Mouse (Mus musculus) heart, embryonic 10.5 days (tissue): ENCODE measurements around the gene Rpl28. TPM values are rescaled to one million over a fixed set of nuclear protein-coding genes. Genes with fewer than 3 reads are reported as not detected.

ENCODE experiments used
- DNase-seq: peaks from one replicate; pipeline ENCODE4 v3.0.0-alpha.2; 2017; ENCODE audit warnings: low spot score
- H3K27ac ChIP-seq: fragments of 300-500 bp; sonication (generic); 2 replicates; pipeline ENCODE4 v1.5.1; 2016; ENCODE audit warnings: mild to moderate bottlenecking
- H3K27me3 ChIP-seq: fragments of 300-500 bp; sonication (generic); 2 replicates; pipeline ENCODE4 v1.6.1; 2016; ENCODE audit warnings: mild to moderate bottlenecking; ENCODE audit not compliant: poor library complexity, insufficient read depth, severe bottlenecking
- H3K36me3 ChIP-seq: fragments of 300-500 bp; sonication (generic); 2 replicates; pipeline ENCODE4 v1.6.1; 2016; ENCODE audit warnings: mild to moderate bottlenecking, moderate library complexity
- H3K4me1 ChIP-seq: fragments of 300-500 bp; sonication (generic); 2 replicates; pipeline ENCODE4 v1.6.1; 2016; ENCODE audit warnings: mild to moderate bottlenecking
- H3K4me3 ChIP-seq: fragments of 300-500 bp; sonication (generic); 2 replicates; pipeline ENCODE4 v1.5.1; 2016; ENCODE audit warnings: mild to moderate bottlenecking, moderate library complexity
- H3K9me3 ChIP-seq: fragments of 300-500 bp; sonication (generic); 2 replicates; pipeline ENCODE4 v1.6.1; 2016; ENCODE audit warnings: mild to moderate bottlenecking, moderate library complexity
- WGBS: fragments of 180-500 bp; shearing (Covaris S2); methylation state at CpG from one replicate; pipeline ENCODE4 v1.1.7; 2016; 5-methylcytosine and 5-hydroxymethylcytosine counted together
- polyA plus RNA-seq: library from polyadenylated mRNA; unstranded; fragments of >200 nt; fragmentation: Nextera tagmentation; extraction: Ambion mirVana; gene quantifications from 2 replicates; pipeline ENCODE4 v1.2.1, GENCODE M21; 2016

Gene Rpl28
- polyA plus RNA-seq, 1 experiment from 2014 or later, result 329 TPM

DNA sequence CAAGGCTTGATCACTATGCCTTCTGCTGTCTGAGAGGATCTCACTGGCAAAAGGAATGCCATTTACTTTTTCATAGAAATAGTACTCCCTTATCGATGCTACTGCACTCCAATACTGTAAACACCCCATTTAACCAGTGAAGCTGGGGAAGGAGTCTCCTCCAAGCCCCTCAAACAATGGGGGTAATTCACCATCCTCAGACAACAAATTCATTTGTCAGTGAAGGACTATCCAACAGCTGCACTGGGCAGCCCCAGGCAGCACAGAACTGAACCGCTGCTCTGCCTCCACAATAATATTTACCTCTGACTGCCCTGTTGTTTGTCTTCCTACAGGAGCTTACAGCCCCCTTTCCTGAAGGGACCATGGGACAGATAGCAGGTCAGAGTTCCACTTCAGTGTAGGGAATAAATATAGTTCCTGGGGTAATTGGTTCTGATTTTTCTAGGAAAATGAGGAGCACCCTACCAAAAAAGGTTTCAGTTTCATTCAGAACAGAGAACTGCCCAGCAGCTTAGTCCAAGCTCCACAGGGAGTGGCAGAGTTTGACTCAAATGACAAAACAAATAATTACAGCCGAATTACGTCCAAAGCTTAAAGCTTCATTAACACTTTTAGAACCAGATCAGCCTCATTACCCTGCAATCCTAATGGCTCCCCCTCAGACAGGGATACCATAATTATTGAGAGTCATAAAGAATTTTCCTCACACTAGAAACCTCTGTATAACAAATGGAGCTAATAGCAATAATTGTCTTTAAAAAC, 27.5 kb upstream of the Rpl28 start:
- 31% methylated on average over 4 of the region's 4 CpGs for WGBS
- no peak overlapping the region for H3K4me3 ChIP-seq
- H3K36me3 ChIP-seq, result no peaks in the 10 kb centered on the region
- H3K27me3 ChIP-seq, result peaks cover 2% of the 10 kb centered on the region; the same call in 1 of the 2 replicates
- H3K4me1 ChIP-seq, result 0 out of 2 replicates have a peak, but pooled peaks cover 3% of the 10 kb centered on the region
- H3K27ac ChIP-seq, result no peak overlapping the region
- no peak for DNase-seq
- H3K9me3 ChIP-seq, result no peaks in the 10 kb centered on the region

DNA sequence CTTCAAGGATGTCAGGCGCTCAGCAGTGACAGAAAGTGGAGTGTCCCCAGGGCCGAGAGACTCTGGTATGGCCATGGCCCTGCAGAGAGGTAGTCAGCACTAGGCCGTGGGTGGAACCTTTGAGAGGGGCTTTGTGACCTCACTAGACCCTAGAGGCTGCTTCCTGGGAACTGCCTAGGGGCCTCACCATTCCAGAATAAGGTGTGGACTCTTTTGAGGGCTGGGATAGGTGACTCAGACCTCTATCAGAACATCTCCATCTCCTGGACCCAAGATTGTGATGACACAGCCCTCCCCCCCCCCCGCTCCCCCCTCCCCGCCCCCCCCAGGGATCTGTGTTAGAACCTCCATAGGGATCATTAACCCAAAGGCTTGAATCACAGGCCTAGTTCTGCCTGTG, 21.5 kb upstream of the Rpl28 start, which contains the start of gene Fam71e2:
TSS of gene Fam71e2 (minus strand) at position 101 of the 400 bp plus-strand sequence.
- WGBS, result 65% methylated on average over 3 of the region's 5 CpGs
- H3K4me1 ChIP-seq, result no peaks in the 10 kb centered on the region
- no peaks in the 10 kb centered on the region for H3K9me3 ChIP-seq
- peaks cover 36% of the 10 kb centered on the region for H3K27me3 ChIP-seq
- no peaks in the 10 kb centered on the region for H3K36me3 ChIP-seq
- H3K27ac ChIP-seq, result no peak within 1 kb of the TSS
- DNase-seq, result no peak
- no peak within 1 kb of the TSS for H3K4me3 ChIP-seq

DNA sequence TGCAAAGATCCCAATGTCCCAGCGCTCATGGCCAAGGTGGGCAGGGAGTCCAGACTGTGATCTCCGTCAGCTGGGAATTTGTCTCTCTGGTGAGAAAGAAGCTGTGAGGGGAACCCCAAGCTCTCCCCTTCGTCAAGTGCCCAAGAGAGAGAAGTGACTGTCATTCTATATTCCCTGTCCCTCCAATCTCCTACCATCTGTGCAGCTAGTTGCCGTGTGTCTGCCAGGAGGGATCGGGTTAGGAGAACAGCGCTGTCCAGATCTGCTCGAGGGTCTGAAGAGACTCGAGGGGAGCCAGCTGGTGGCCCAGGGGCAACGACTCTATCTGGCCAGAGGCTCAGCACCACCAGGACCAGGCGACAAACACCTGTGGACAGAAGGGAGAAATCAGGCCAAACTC, 16.5 kb upstream of the Rpl28 start:
- WGBS, result 49% methylated on average over 10 of the region's 10 CpGs
- Histone ChIP-seq H3K4me3 (no peak overlapping the region), H3K27ac (no peak overlapping the region), H3K4me1 (peaks cover 31% of the 10 kb centered on the region), H3K36me3 (no peaks in the 10 kb centered on the region), H3K9me3 (no peaks in the 10 kb centered on the region; the same call in 1 of the 2 replicates), H3K27me3 (peaks cover 80% of the 10 kb centered on the region)
- DNase-seq, result no peak

DNA sequence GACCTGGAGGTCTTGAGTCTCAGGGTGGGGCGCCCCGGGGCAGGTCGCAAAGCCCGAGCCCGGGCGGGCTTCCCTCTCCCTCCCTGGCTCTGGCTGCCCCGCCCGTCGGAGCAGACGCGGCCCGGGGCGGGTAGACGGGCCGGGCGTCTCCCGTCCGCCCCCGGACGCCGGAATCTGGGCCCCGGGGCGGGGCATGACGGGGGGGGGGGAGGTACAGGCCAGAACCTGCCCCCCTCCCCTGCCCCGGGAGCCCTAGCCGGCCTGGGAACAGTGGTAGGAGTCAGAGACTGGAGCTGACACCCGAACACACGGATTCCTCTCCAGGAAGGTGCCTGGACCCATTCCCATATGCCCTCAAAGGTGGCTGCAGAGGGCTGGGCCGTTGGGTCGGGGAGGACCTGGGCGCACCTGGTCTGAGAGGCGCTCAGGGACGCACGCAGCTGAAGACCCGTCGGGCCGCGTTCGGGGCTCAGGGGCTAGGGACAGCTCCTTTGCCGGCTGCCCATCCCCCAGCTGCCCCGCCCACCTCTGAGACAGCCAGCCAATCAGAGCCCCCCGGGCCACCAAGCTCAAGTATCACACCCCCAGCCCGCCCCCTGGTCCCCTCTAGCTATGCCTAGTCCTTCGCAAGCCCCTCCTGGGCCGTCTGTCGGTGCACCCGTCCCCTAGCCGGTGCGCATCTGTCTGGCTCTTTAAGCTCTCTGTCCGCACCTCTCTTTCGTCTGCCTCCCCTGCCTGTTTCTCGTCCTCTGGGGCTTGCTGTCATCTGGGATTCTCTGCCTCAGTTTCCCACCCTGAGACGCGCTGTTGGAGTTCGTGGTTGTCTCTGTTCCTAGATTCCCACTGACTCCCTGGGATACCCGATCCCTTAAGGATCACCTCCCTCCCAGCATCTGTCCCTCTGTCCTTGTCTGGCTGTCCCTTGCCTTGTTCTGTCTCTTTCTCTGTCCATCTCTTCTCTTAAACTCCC, 15.5 kb upstream of the Rpl28 start:
- Histone ChIP-seq H3K36me3 (no peaks in the 10 kb centered on the region), H3K9me3 (no peaks in the 10 kb centered on the region; the same call in 1 of the 2 replicates), H3K27me3 (peaks cover 86% of the 10 kb centered on the region), H3K4me1 (peaks cover 37% of the 10 kb centered on the region), H3K4me3 (peak overlapping the region; percentile 52), H3K27ac (peak overlapping the region; percentile 56; the same call in 1 of the 2 replicates)
- peak; percentile 85 for DNase-seq
- under 1% methylated on average over 30 of the region's 56 CpGs for WGBS

DNA sequence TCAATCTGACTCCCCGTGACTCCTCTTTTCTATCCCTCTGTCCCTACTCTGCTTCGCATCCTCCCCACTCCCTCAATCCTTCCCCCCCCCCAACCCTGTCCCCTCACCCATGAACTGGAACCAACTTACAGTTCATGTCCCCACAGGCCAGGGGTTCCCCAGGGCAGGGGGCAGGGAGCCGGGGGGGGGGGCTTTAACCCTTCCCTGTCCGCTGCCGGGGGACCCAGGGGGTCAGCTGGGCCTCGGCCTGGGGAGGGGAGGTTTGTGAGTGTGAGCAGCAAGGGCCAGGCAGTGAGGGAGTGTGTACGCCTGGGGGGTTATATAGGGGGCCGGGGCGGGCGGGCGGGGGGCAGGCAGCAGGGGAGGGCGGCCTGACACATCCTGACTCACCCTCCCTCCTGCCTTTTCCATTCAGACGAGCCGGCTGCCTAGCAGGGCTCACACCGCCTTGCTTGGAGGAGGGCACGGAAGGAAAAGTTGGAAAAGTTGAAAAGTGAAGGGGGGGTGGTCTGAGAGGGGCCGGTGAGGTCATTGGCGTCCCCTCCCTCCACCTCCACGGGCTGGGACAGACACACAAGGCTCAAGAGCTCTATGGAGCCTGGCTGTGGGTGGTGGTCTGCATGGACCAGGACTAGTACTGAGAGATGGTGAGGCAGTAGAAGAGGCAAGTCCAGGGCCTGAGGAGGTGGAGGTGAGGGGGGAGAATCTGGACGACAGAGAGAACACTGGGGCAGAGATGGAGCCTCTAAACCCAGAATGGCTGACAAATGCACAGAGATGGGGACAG, 14.6 kb upstream of the Rpl28 start:
- WGBS, result 3% methylated on average over 20 of the region's 20 CpGs
- Histone ChIP-seq H3K27ac (no peak overlapping the region), H3K36me3 (no peaks in the 10 kb centered on the region), H3K27me3 (peaks cover 95% of the 10 kb centered on the region), H3K4me3 (peak overlapping the region; percentile 24; the same call in 1 of the 2 replicates), H3K9me3 (no peaks in the 10 kb centered on the region; the same call in 1 of the 2 replicates), H3K4me1 (peaks cover 40% of the 10 kb centered on the region)
- DNase-seq, result no peak

DNA sequence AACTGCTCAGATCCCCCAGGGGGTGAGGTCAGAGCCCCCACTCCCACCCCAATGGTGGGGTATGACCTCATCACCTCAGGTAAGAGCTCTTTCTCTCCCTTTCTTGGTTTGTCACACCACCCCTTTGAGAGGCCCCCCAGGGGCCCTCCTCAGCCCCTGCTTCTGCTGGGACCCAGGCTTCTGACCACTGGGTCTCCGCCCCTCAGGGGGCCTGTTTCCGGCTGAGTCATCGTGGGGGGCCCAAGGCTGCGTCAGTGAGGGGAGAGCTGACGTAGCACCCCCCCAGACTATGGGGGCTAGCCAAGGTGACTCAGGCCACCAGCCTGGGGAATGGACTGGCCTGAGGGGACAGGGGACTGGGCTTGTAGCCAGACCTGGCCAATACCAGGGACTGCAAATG, 12.8 kb upstream of the Rpl28 start:
- 38% methylated on average over 5 of the region's 5 CpGs for WGBS
- no peaks in the 10 kb centered on the region; the same call in 1 of the 2 replicates for H3K9me3 ChIP-seq
- no peak overlapping the region for H3K4me3 ChIP-seq
- peaks cover 90% of the 10 kb centered on the region for H3K27me3 ChIP-seq
- H3K4me1 ChIP-seq, result peaks cover 40% of the 10 kb centered on the region
- DNase-seq, result no peak
- no peak overlapping the region for H3K27ac ChIP-seq
- no peaks in the 10 kb centered on the region for H3K36me3 ChIP-seq

DNA sequence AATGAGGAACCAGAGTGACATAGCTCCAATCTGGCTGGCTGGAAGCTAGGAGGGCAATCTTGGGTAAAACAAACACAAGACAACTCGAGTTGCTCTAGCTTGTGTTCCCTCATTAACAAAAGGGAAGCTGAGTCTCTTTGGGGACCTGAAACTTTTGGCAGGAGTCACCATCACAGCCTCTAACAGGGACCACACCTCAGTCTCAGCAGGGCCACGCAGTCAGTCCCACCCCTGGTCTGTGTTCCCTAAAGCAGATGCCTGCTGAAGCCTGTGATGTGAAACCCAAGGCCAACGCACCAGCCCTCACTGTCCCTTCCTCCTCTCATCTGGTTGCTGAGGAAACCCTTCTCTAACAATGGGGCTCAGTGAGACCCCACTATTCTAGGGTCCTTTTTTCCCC, 10.5 kb upstream of the Rpl28 start:
- H3K27me3 ChIP-seq, result peaks cover 68% of the 10 kb centered on the region
- no peak overlapping the region for H3K27ac ChIP-seq
- 40% methylated on average over 3 of the region's 3 CpGs for WGBS

DNA sequence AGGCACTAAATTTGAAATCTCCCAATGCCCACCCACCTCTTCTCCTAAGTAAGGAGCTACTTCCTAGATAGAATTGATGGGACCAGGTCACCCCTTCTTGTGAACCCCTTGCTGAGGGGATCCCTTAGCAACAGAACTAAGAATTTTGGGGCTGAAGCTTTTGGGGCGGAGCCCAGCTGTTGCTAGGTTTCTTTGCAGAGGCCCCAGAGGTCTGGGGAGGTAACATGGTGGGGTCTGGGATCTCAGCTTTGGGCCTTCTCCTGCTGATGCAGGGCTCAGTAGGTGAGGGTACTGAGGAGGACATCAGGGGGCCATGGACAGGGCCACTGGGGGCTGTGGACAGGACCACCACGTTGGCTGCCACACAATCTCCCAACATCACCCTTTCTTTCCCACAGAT, 9.9 kb upstream of the Rpl28 start, which contains the start of the genes Il11 and Tmem190:
TSS of gene Il11 (minus strand) at position 101 of the 400 bp plus-strand sequence.
TSS of gene Tmem190 (plus strand) at position 179 of the 400 bp plus-strand sequence.
- no peak within 1 kb of the TSS for H3K27ac ChIP-seq
- peaks cover 63% of the 10 kb centered on the region for H3K27me3 ChIP-seq
- no peak within 1 kb of the TSS for H3K4me3 ChIP-seq
- 70% methylated on average over 2 of the region's 2 CpGs for WGBS
- peaks cover 28% of the 10 kb centered on the region for H3K4me1 ChIP-seq
- DNase-seq, result no peak
- H3K9me3 ChIP-seq, result no peaks in the 10 kb centered on the region; the same call in 1 of the 2 replicates
- no peaks in the 10 kb centered on the region for H3K36me3 ChIP-seq

More for the DNA sequence above, 10.5 kb upstream of the Rpl28 start:
- Histone ChIP-seq H3K4me1 (peaks cover 34% of the 10 kb centered on the region), H3K4me3 (no peak overlapping the region), H3K9me3 (no peaks in the 10 kb centered on the region; the same call in 1 of the 2 replicates), H3K36me3 (no peaks in the 10 kb centered on the region)
- DNase-seq, result no peak

DNA sequence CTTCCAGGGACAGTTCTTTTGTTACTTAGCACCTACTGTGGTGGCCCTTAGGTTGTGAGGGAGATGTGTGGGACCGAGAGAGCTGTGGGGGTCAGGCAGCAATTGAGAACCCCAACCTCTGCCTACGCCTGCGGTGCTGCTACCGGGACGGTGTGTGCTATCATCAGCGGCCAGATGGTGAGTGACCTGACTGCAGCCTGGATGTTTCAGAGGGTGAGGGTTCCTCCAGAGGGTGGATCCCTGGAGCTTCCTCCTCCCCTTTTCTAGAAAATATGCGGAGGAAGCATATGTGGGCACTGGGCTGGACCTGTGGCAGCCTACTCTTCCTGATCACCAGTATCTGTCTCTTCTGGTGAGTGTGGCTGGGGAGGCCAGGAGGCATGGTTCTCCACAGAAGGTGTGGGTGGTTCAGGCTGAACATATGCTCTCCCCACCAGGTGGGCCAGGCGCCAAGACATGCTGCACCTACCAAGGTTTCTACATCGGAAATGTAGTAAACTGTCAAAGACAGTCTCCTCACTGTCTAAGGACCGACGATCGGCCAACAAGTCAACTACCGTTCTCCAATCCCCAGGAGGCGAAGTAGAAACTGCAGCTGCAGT, 8.9 kb upstream of the Rpl28 start:
- Histone ChIP-seq H3K27me3 (peaks cover 54% of the 10 kb centered on the region), H3K4me1 (peaks cover 21% of the 10 kb centered on the region), H3K36me3 (no peaks in the 10 kb centered on the region), H3K9me3 (no peaks in the 10 kb centered on the region; the same call in 1 of the 2 replicates), H3K4me3 (no peak overlapping the region), H3K27ac (no peak overlapping the region)
- no peak for DNase-seq
- 66% methylated on average over 14 of the region's 14 CpGs for WGBS

DNA sequence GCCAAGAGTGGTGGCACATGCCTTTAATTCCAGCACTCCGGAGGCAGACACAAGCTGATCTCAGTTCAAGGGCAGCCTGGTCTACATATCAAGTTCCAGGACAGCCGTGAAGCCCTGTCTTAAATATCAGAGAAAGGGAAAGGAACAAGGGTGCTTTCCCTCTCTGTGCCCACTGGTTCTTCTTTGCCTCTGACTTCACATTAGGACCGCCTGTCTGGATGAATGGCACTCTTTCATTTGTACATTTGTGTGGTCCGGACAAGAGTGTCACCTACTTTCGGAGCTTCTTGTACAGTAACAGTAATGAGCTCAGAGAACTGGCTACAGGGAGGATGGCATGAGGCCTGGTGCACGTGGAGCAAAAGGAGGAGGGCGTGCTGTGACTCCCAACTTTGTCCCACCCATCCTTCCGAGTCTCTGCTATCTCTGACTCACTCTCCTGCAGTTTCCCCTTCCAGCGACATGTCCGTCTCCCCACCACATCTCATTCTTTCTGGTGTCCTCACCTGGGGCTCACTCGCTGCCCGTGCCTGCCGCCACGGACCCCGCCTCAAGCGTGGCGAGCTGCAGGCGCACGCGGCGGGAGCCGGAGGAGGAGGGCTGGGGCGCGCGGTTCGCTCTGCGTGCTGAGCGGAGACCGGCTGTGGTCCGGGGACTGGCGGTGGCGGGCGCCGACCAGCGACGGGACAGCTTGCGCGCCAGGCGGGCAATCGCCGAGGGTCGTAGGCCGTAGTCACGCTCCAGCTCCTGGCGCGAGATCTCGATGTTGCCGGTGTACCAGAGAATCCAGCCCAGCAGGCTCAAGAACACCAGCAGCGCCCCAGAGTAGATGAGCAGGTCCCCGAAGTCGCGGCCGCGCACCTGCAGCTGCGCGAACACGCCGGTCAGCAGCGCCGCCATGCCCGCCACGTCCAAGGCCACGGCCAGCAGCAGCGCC, 3.9 kb upstream of the Rpl28 start:
- DNase-seq, result peak; percentile 90
- H3K36me3 ChIP-seq, result peaks cover 4% of the 10 kb centered on the region
- 2% methylated on average over 64 of the region's 64 CpGs for WGBS
- H3K9me3 ChIP-seq, result no peaks in the 10 kb centered on the region
- H3K4me3 ChIP-seq, result peak overlapping the region; percentile 72
- peaks cover 13% of the 10 kb centered on the region; the same call in 1 of the 2 replicates for H3K27me3 ChIP-seq
- H3K27ac ChIP-seq, result peak overlapping the region; percentile 92
- H3K4me1 ChIP-seq, result peaks cover 8% of the 10 kb centered on the region

DNA sequence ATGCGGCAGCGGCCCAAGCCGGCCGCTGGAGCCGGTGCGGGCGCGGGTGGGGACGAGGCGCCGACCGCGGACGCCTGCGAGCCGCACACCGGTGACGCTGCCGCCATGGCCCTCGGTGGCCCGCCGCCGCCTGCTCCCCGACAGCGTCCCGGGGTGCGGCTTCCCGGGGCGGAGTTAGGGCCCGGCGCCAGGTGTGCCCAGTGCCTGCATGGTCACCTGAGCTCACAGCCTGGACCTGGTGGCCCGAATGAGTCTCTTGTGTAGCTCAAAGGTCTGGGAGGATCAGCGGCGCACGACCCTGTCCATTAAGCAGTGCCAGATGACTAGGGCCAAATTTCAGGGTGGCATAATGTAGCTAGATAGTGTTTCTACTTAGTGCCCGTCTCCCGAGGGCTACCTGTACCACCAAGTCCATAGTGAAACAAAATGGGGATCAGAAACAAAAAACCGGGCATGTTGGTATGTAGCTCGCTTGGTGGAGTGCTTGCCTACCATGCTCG, 3.2 kb upstream of the Rpl28 start, which contains the start of gene Tmem238:
TSS of gene Tmem238 (minus strand) at position 221 of the 500 bp plus-strand sequence.
- Histone ChIP-seq H3K9me3 (no peaks in the 10 kb centered on the region), H3K36me3 (peaks cover 11% of the 10 kb centered on the region), H3K27me3 (peaks cover 11% of the 10 kb centered on the region; the same call in 1 of the 2 replicates), H3K4me3 (peak within 1 kb of the TSS; percentile 72), H3K4me1 (peaks cover 15% of the 10 kb centered on the region), H3K27ac (peak within 1 kb of the TSS; percentile 92)
- WGBS, result 9% methylated on average over 40 of the region's 40 CpGs
- DNase-seq, result no peak
